Mouse (Mus musculus) left cerebral cortex, adult 2 months (tissue): ENCODE results near the gene Pcsk5. TPM values are rescaled to one million over a fixed set of nuclear protein-coding genes. Genes with fewer than 3 reads are reported as not detected.

ENCODE experiments used
- DNase-seq, 2 experiments: peaks; one replicate each; pipeline ENCODE4 v3.0.0; 2021 to 2022; ENCODE audit warnings: low spot score in 2 of 2, mixed read lengths in 1 of 2; ENCODE audit errors: extremely low spot score in 1 of 2
- H3K27ac ChIP-seq: fragments of 200-600 bp; 2 replicates; pipeline ENCODE4 v1.8.1; 2022
- H3K4me3 ChIP-seq: fragments of 200-600 bp; 2 replicates; pipeline ENCODE4 v1.8.1; 2022
- CTCF ChIP-seq: fragments of 200-600 bp; IDR thresholded peaks from 2 replicates; pipeline ENCODE4 v1.8.1; 2022; ENCODE audit warnings: antibody characterized with exemption, mild to moderate bottlenecking, moderate library complexity
- intact Hi-C: fragments of 180-260 bp; cut with DNase I; formaldehyde crosslinking; loops from one replicate; pipeline ENCODE4 v1.15.1; 2025
- total RNA-seq, 2 experiments: library from RNA; stranded (reverse); gene quantifications; 2 replicates each; pipeline ENCODE4 v1.2.3; 2021

The Pcsk5 gene
- total RNA-seq, 2 experiments from 2014 or later, result 11.2 to 12.3 TPM

DNA sequence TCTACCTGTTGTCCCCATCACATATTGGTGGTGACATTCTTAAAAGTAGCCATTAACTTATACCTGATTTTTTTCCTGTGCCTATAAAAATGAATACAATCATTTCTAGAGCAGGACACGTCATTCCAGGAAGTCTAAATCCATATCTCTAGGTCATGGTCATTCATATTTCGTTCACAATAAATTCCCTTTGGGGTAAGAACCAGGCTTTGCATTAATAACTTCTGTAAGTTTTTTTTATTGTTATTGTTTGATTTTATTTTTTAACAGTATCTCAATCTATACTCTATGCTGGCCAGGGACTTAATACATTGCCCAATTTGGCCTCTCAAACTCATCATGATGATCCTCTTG, 408.9 kb downstream of the Pcsk5 start:
- no peak for DNase-seq
- H3K4me3 ChIP-seq, result no peak overlapping the region
- TF ChIP-seq CTCF, result no peak
- H3K27ac ChIP-seq, result no peak overlapping the region
- intact Hi-C loops, result no loop called here

DNA sequence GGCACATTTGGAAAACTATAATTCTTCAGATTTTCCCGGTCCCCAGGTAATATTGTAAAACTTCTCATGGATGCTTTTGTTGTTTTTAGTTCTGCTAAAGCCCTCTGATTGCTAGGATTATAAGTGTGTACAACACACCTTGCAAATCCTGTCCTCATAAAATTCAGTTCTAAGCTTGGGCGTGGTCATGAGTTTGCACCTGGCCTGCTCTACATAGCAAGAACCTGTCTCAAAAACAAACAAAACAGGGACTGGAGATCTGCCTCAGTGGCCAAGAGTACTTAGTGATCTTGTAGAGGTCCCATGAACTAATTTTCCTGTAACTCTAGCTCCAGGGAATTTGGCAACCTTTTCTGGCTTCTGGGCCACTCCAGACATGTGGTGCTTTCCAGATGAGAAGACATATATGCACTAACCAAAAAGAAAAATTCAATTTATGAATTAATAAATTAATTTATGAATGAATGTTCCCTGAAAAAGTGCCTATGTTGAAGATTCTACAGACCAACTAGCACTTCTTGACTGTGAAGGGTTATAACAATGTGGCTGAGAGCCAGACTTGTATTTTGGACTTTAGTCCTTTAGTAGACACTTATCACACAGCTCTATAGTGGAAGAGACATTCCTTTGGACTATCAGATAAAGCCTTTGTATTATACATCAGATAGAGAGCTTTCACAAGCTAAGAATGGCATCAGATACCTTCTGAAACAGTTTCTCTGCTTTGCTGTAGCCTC, 409.4 kb downstream of the Pcsk5 start:
- Histone ChIP-seq H3K27ac (no peak overlapping the region), H3K4me3 (no peak overlapping the region)
- intact Hi-C loops, result no loop called here
- no peak for TF ChIP-seq CTCF
- no peak for DNase-seq

DNA sequence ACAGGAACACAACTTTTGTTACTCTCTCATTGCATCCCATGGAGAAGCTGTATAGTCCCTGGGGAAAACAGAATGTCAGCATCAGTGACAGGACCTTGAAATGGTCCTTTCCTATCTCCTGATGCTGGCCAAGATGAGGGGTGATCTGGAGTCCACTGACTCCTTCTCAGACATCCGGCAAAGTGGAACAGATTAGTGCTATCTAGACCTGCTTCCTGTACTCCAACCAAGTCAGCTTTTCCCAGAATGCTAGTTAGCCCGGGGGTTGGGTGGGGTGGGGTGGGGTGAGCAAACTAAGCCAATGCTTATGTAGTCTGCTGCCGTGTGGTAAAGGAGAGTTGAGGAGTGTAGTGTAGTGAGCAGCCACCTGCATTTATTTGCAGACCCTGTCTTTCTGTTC, 414.1 kb downstream of the Pcsk5 start:
- intact Hi-C loops, result no loop called here
- H3K4me3 ChIP-seq, result no peak overlapping the region
- TF ChIP-seq CTCF, result no peak
- DNase-seq, result no peak
- H3K27ac ChIP-seq, result no peak overlapping the region

DNA sequence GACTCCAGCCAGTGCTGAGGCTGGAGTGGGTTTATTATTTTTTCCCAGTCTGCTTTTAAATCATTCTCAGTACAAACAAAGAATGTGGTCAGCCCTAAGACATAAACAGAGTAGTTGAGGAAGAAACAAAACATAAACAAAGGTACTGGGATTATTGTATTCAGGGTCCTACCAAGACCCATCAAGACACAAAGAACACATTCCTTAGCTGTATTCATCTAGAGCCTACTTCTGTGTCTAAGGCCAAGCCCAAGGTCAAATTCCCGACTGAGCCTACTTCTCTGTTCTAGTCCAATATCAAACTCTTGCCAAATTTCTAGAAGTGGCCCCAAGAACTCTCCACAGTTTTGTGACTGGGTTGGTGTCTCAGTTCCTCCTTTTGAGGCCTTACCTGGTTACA, 419.6 kb downstream of the Pcsk5 start:
- no peak overlapping the region for H3K4me3 ChIP-seq
- no peak overlapping the region for H3K27ac ChIP-seq
- no peak for DNase-seq
- intact Hi-C loops, result no loop called here
- TF ChIP-seq CTCF, result no peak

DNA sequence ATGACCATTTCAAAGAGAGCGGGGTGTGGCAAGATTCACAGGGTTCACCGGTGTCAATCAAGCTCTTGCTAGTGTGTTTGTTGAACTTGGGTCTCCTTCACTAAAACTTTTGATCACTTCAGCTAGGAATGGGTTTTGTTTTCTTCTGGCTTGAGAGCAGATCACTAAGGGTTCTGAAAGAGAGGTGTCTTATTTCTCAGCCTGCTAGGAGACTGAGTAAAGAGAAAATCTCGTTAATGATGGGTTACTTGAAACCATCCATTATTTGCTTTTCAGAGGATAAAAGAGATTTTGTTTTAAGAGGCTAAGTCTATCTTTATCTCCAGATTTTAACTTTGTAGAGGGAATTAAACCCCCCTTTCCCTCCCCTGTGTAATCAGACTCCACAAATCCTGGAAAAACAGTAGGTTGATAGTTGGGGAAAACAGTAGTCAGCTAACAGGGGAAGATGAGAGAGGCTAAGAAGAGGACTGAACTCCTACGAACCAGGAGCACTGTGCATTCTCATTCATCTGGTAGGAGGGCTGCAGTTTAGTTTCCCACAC, 424.4 kb downstream of the Pcsk5 start:
- Histone ChIP-seq H3K4me3 (no peak overlapping the region), H3K27ac (no peak overlapping the region)
- DNase-seq, result no peak
- intact Hi-C loops, result no loop called here
- no peak for TF ChIP-seq CTCF

DNA sequence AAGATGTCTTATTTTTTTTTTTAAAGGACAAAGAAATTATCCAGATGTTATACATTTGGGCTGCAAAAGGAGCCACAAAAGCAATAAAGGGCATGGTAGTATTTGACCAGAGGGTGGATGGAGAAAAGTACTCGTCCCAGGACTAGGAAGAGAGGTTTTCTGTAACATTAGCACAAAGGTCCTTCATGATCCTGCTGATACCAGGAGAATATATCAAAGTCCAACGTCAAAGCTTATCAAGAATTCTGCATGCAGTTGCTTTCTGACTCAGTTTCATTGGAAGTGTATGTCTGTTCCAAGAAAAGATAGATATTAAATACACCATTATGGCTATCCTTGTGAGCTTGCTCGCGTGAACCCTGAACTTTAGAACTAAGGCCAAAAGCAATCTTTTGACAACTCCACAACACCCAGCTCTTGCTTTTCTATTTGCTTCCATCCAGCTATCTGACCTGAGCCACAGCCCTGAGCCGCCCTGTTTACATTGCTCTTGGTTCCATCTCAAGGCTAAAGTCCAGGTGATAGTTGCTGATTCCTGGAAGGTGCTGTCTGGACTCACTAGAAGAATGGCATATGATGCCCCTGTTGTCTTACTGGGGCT, 426.9 kb downstream of the Pcsk5 start:
- TF ChIP-seq CTCF, result no peak
- intact Hi-C loops, result no loop called here
- no peak for DNase-seq
- Histone ChIP-seq H3K27ac (no peak overlapping the region), H3K4me3 (no peak overlapping the region)

DNA sequence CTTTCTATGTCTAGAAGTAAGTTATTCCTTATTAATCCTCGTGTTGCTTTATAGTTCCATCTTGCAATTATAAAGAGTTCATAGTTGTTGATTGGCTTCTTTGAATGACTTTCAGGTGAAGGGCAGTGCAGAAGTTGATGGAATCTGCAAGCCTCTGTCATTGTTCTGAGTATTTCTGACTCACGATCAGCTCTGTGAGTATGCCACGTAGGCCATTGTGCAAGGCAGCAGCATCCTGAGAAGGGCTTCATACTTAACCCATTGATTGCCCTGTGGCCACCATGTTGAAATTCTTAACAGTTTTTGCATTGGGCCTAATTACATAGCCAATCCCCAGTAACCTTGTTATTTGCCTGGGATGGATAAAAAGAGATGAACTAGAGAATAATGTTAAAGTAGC, 428.1 kb downstream of the Pcsk5 start:
- no peak for TF ChIP-seq CTCF
- Histone ChIP-seq H3K4me3 (no peak overlapping the region), H3K27ac (no peak overlapping the region)
- no peak for DNase-seq
- intact Hi-C loops, result no loop called here

DNA sequence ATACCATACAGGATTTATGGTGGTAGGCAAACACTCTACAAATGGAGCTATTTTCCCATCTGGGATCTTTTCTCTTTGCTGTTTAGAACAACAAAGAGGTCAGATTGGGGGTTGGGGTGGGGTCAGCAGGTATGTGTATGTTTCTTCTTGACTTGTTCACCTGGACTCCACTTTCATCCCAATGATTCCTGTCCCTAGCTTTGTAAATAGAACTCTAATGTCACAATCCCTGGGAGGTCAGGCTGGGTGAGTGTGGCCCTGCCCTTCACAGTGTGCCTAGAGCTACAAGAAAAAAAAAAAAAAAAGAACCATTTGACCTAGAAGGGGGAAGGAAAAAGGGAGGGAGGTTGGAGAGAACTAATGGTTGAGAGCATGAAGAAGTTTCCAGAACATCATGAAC, 428.8 kb downstream of the Pcsk5 start:
- DNase-seq, result no peak
- no peak for TF ChIP-seq CTCF
- no peak overlapping the region for H3K27ac ChIP-seq
- intact Hi-C loops, result no loop called here
- no peak overlapping the region for H3K4me3 ChIP-seq

DNA sequence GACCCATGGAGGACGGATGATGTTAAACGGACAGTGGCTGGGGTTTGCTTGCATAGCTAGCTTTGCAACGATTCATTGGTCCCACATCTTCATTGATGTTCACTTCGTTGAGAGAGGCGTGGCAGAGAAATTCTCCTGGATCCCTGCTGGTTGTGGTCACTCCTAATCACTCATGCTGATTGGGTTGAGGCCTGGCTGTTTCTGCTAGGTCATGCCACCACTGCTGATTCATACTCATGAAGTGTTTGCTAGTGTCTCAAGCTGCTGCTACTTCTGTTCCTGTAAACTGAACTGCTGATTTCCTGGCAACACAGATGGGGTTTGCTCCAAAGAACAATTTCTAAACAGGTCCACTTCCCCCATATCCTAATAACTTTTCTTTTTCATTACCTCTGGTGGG, 430.6 kb downstream of the Pcsk5 start:
- intact Hi-C loops, result no loop called here
- TF ChIP-seq CTCF, result no peak
- DNase-seq, result no peak
- Histone ChIP-seq H3K27ac (no peak overlapping the region), H3K4me3 (no peak overlapping the region)

DNA sequence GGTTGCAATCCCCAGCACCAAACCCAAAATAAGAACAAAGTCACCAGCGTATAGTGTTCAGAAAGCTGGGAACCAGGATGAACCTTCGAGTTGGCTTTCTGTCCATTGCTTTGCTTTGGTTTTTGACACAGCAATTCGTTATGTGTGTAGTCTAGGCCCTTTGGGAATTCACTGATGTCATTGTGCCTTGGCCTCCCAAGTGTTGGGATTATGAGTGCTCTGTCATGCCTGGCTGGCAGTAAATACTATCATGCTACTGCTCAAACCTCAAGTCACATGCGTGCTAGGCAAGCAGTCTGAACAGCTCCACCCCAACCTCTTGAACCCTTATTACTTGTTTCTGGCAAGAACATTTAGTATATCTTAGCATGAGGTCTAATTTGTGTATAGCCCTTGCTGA, 434.3 kb downstream of the Pcsk5 start:
- intact Hi-C loops, result no loop called here
- no peak for DNase-seq
- TF ChIP-seq CTCF, result no peak
- Histone ChIP-seq H3K4me3 (no peak overlapping the region), H3K27ac (no peak overlapping the region)

DNA sequence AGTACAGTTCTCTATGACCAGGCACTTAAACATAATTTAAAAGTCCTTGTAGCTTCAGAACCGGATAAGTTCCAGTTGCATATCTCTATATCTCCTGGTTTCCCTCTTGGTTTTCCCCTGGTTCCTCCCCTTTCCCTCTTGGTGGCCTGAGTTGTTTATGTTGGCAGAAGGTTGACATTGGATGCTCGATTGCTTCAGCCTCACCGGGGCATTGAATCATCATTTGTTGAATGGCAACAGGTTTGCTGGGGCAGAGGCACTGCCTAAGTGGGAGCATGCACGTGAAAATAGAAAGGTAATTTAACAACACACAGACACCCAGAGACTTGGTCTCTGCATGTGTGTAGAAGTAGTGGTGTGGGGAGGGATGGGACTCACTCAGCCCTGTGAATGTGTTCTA, 436.9 kb downstream of the Pcsk5 start:
- intact Hi-C loops, result no loop called here
- DNase-seq, result no peak
- no peak overlapping the region for H3K27ac ChIP-seq
- no peak overlapping the region for H3K4me3 ChIP-seq
- TF ChIP-seq CTCF, result no peak

DNA sequence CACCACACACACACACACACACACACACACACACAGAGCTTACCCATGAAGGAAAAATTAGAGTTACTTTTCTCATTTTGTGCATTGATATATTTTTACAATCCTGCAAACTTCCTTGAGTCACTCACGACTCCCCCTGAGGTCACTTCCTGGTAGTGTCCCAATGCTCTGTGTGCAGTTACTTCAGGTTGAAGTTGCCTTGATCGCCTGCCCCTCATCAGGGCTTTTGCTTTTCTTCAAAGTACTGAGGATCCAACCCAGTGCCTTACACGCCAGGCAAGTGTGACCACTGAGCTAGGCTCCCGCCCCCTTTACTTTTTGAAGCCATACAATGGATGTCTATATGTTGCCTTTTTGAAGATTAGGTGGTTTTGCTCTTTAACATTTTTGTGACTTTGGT, 437.5 kb downstream of the Pcsk5 start:
- no peak overlapping the region for H3K4me3 ChIP-seq
- intact Hi-C loops, result loop anchor here (10.0 kb wide), 1 partner anchor 1275 kb away; the partner anchor contains the start of gene Carnmt1
- no peak for DNase-seq
- no peak for TF ChIP-seq CTCF
- no peak overlapping the region for H3K27ac ChIP-seq

DNA sequence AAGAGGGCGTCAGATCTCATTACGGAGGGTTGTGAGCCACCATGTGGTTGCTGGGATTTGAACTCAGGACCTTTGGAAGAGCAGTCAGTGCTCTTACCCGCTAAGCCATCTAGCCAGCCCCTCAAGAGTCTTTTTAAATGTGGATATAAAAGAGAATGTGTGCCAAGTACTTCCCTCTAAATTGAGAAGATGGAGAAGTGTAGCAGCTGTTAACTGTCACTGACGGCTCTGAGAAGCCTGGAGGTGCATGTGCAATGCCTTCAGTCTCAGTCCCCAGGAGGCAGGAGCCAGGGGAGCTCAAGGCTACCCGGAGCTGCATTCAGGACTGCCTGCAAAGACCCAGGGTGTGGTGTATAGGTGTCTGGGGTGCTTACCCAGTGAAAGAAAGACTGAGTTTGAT, 439.5 kb downstream of the Pcsk5 start:
- H3K27ac ChIP-seq, result no peak overlapping the region
- intact Hi-C loops, result loop anchor here (10.0 kb wide), 1 partner anchor 1277 kb away; the partner anchor contains the start of gene Carnmt1
- no peak overlapping the region for H3K4me3 ChIP-seq
- no peak; the same call in 1 of the 2 replicates for TF ChIP-seq CTCF
- DNase-seq, result no peak
